Mouse (Mus musculus) T-helper 2 cell (primary cell): ENCODE measurements around the gene Slc48a1.

ENCODE experiments used
- in situ Hi-C: fragments of 300-600 bp; cut with MboI, MseI; formaldehyde crosslinking; loops from one replicate; pipeline ENCODE4 v1.15.1; 2025; ENCODE audit warnings: high pct_unique_total_duplicates

Gene Slc48a1

GRCm38 (mm10) chr15:97825071-97825940 lies 47.0 kb downstream of the Slc48a1 start:
- in situ Hi-C loops: no loop called here

DNA sequence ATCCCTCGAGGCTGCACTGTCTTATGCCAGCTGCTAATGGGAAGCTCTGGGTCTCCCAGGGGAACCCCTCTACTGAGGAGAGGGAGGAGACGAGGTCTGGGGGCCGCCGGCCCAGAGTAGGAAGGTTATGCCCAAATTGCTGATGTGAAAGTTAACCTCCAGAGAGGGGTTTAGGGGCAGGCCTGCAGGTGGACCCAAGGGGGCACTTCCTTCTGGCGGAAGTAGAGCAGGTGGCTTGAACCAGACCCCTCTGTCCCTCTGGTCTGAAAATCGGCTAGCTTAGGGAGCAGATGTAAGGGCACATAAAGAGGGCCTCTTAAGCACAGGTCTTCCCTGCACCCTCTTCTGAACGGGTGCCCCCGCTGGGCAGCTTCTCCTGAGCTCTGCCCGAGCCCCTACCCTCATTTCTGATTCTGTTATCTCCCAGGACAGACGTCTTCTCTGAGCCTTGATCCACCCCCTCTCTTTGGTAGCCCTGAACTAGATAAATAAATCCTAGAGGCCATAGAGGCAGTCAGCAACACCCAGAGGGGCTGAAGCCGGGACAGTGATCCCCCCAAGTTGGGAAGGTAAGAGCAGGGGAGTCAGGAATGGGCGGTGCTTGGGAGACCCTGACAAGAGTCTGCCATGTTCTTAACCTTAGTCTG lies 47.7 kb downstream of the Slc48a1 start:
- in situ Hi-C loops: no loop called here

DNA sequence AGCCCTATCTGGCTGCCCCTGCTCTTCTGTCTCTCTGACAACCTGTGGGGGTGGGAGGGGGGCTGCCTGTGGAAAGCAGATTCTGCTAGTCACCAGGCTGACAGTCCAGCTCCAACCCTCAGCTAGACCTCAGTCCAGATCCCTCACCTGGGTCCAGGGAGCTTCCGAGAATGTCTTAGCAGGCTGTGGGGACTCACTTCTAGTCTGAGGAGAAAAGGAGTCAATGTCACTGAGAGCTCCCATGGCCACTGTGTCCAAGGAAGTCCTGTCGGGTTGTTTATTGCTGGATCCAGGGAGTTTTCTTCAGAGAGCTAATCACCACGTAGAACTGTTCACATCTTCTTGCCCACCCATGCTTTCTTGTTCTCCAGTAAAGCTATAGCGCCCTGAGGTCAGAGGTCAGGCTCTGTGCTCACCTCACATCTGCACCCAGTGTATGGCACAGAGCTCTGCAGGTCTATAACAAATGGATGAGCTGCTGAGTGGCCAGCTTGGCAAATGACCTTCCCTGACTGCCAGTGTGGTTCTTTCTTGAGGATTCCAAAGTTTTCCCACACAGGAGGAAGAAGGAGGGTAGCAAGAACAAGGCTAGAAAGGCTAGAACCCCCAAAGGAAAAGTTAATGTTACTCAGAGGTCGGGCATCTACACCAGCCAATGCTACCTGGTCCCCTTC lies 48.4 kb downstream of the Slc48a1 start:
- in situ Hi-C loops: no loop called here

DNA sequence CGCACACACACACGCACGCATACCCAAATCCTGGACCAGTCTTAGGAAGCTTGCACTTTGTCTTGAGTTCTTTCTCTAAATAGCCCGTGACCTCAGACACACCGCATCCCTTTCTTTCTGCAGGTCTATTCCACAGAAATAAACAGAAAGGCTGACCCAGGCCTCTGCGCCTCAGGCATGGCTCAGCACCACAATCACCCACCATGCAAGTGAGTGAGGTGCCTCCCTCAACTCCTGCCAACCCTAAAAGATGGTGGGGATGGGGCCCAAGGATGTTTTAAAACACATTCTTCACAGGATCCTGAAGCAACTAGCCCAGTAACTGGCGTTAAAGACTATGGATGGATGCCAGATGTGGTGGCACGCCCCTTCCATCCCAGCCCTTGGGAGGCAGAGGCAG lies 49.1 kb downstream of the Slc48a1 start:
- in situ Hi-C loops: no loop called here

DNA sequence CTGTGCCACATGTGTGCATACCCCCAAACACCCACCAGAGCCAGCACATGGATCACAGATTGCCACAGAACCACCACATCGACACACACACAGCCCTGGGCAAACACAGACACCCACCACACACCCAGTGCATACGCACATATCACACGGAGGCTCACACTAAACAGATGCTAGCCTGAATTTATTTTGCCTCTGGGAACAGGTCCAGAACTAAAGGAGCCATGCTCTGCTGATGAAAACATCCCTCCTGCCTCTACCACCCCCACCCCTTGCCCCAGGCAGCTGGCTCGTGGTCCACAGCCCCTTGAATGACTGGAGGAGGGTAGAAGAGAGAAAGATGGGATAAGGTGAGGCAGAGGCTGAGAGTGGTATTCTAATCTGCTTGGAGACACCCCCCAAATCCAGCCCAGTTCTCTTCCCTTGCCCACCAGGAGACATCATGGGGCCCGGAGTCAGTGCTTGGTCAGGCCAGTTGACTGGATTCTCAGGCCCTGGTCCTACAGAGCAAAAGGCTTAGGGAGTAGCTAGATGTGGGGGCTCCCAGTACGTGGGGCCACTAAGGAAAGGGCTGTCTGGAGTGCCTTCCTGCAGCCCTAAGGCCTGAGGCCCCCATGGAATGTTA lies 50.0 kb downstream of the Slc48a1 start:
- in situ Hi-C loops: no loop called here

GRCm38 (mm10) chr15:97828901-97829338 lies 50.6 kb downstream of the Slc48a1 start:
- in situ Hi-C loops: no loop called here

- in situ Hi-C loops: no loop called here
These were observed 51.1 kb downstream of the Slc48a1 start for GRCm38 (mm10) chr15:97829432-97829831.

- in situ Hi-C loops: loop anchor here (5.0 kb wide), 1 partner anchor 38 kb away; no protein-coding TSS in a partner anchor
These were observed 52.0 kb downstream of the Slc48a1 start for GRCm38 (mm10) chr15:97830253-97830787.

- in situ Hi-C loops: loop anchor here (5.0 kb wide), 1 partner anchor 39 kb away; no protein-coding TSS in a partner anchor
These were observed 52.5 kb downstream of the Slc48a1 start for GRCm38 (mm10) chr15:97830788-97831241.

DNA sequence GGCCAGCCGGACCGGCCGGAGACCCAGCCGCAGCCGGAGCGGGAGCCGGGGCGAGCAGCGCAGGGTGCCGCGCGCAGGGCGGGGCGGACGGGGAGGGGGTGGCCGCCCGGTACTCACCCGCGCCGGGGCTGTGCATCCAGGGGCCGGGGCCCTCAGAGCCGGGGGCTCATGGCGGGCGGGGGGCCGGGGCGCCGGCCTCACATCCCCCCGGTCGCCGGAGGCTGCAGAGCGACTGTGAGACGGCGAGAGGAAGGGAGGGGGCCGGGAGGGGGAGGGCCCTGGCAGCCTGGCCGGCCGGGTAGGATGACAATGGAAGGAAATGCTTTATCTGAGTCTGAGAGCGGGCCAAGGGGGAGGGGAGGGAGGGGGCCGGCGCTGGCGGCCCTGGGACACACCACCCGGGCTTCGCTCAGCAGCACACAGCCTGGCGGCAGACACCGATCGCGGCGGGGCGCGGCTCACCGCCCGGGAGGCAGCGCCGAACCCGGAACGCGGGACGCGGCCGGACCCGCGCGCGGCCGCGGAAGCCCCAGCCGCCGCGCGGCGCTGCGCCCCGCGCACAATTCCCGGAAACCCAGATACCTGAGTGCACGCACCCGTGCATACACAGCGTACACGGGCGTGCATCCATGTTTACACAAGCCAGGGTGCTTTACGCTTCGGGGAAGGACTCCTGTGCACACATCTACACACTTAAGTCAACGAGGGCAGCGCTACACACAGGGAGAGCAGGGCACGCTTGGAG lies 53.1 kb downstream of the Slc48a1 start:
- in situ Hi-C loops: loop anchor here (5.0 kb wide), 1 partner anchor 39 kb away; no protein-coding TSS in a partner anchor

GRCm38 (mm10) chr15:97831987-97832640 lies 53.8 kb downstream of the Slc48a1 start:
- in situ Hi-C loops: loop anchor here (5.0 kb wide), 1 partner anchor 40 kb away; no protein-coding TSS in a partner anchor

DNA sequence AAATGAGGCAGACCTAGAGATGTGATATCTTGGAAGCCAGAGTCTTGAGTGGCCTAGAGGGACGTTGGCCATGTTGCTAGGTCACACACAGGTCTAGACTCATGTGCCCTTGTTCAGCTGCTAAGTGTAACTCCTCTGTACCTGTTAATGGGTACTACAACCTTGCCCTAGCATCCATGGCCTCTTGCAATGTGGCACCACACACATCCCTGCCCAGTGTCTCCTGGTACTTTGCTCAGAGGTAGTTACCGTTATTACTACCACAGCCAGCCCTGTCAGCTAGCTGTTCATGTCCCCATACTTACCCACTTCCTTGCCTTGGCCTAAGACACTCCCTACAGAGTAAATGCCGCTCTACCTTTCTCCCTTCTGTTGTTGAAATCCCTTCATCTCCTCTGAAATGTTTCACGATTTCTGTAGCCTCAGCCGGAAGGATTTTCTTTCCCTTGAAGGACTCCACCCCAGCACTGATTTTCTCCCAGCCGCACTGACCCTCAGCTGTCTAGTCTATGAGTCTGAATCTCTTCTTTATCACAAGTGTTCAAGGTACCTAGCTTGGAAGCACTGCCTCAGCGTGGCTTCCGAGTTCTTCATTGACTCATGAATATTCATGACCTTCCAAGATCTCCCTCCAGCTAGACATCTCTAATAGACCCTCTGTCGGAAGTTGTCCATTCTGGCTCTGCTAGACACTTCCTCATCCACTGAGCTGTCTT lies 54.6 kb downstream of the Slc48a1 start:
- in situ Hi-C loops: loop anchor here (5.0 kb wide), 1 partner anchor 41 kb away; no protein-coding TSS in a partner anchor

DNA sequence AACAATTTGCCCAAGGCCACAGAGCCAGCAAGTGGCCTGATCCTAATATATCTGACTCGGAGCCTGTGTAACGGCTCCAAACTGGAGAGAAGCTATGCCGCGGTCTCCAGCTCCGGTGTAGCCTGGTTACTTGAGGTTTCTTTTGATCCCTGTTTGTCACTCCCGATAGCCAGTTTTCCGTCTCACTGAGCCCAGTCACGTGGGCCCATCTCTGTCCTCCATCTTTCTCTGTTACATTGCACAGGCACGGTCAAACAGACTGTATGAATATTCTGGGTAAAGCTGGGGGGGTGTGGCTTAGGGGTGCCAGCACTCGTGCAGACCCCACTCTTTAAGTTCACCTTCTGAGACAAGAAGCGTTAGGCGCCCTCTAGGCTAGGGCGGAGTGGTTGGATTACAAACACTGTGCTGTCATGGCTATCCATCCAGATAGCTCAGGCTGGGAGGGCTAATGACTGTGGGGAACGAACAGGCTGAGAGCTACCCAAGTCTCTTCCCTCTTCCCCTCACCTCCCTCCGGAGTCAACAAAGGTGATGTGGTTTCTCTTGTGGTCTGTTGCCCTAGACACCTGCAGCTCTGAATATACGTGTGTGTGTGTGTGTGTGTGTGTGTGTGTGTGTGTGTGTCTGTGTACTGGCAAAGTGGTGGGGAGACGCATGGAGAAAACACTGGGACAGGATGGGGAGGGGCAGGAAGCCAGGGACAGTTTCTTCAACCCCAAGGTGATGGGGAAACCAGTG lies 58.0 kb downstream of the Slc48a1 start:
- in situ Hi-C loops: no loop called here

GRCm38 (mm10) chr15:97836894-97837247 lies 58.6 kb downstream of the Slc48a1 start:
- in situ Hi-C loops: no loop called here

DNA sequence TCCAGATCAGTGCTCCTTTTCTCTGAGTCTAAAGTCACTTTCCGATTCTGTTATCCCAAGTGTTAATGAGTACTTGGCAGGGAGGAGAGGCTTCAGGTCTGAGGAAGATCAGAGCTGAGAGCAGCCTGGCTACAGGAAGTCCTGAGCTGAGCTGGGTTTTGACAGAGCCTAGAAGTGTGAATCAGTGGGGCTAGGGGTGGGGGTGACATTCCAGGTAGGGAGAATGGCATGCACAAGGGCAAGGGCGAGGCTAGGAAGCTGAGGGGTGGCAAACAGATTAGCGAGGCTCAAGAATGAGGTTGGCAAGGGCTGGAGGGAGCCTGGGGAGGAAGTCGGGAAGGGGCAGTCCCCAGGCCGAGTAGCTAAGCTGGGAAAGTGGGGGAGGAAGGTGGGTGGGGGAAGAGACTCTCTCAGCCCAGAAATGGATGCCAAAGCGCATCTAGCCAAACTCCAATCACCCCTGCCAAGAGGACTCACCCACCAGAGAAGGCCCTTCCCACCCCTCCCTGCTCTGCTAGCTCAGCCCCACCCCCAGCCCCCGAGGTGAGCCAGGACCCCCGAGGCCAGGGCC lies 59.3 kb downstream of the Slc48a1 start:
- in situ Hi-C loops: no loop called here

GRCm38 (mm10) chr15:97838395-97838794 lies 60.1 kb downstream of the Slc48a1 start:
- in situ Hi-C loops: no loop called here

GRCm38 (mm10) chr15:97839012-97839411 lies 60.7 kb downstream of the Slc48a1 start:
- in situ Hi-C loops: no loop called here

GRCm38 (mm10) chr15:97839473-97839872 lies 61.2 kb downstream of the Slc48a1 start:
- in situ Hi-C loops: no loop called here
